Mouse (Mus musculus): ENCODE measurements around the gene Arid1b. TPM values are rescaled to one million over a fixed set of nuclear protein-coding genes. Genes with fewer than 3 reads are reported as not detected.

Arid1b gene
- total and polyA plus RNA-seq, 3 experiments: 6.1 to 12.4 (median 9.7) TPM

GRCm38 (mm10) chr17:5055412-5055811 is 61.3 kb downstream of the Arid1b start:
- Histone ChIP-seq H3K27me3 (replicated peaks) (no peaks in the 10 kb centered on the region), H3K4me3 (replicated peaks in 1 of 3; ENCODE audit: low read depth in 2 of 3, low read length in 2 of 3, poor library complexity in 1 of 3) (no peak overlapping the region), H3K9ac (ENCODE audit: insufficient read depth, low read depth) (no peak overlapping the region), H3K27ac (ENCODE audit: insufficient read depth, low read depth) (no peak overlapping the region), H3K4me2 (ENCODE audit: insufficient read depth, low read depth, poor library complexity, severe bottlenecking) (no peak overlapping the region), H3K79me2 (replicated peaks; ENCODE audit: control insufficient read depth, extremely low read depth, insufficient read depth, poor library complexity, severe bottlenecking) (no peaks in the 10 kb centered on the region), H3K4me1 (ENCODE audit: control insufficient read depth in 1 of 2, insufficient read depth in 2 of 2) (peaks cover 0 to 56% of the 10 kb centered on the region in 2 experiments; a peak in 3 of 4 replicates), H3K9me3 (replicated peaks; ENCODE audit: low read length) (no peaks in the 10 kb centered on the region), H3K36me3 (replicated peaks in 1 of 2; ENCODE audit: control insufficient read depth in 1 of 2, insufficient read depth in 1 of 2, low read length in 1 of 2) (peaks cover 5 to 71% of the 10 kb centered on the region in 2 experiments)
- DNase-seq (ENCODE audit: extremely low read depth): no peak
- dilution Hi-C loops (cut with MboI; ENCODE audit: extremely low pct_ligation_motif_present, extremely low pct_unique_long_range_greater_than_20kb, low sequenced_read_pairs): no loop called here
- no peak for TF ChIP-seq E2F4 (IDR thresholded peaks at IDR 0.05; ENCODE audit: insufficient replicate concordance, low read depth, low read length)
- no peak for TF ChIP-seq TCF12 (IDR thresholded peaks at IDR 0.05; ENCODE audit: low read depth, low read length)
- no peak for TF ChIP-seq ZC3H11A (IDR thresholded peaks at IDR 0.05; ENCODE audit: low read depth, low read length)
- TF ChIP-seq ZNF384 (IDR thresholded peaks at IDR 0.05; ENCODE audit: low read depth, low read length): no peak
- no peak for TF ChIP-seq MYC (IDR thresholded peaks at IDR 0.05; ENCODE audit: low read depth, low read length)
- TF ChIP-seq JUND (conservative IDR thresholded peaks at IDR 0.05; ENCODE audit: low read depth, low read length): no peak
- TF ChIP-seq ZMIZ1 (IDR thresholded peaks at IDR 0.05; ENCODE audit: low read depth, low read length): no peak
- TF ChIP-seq MAFK (IDR thresholded peaks at IDR 0.05; ENCODE audit: insufficient replicate concordance, low read length): no peak
- no peak for TF ChIP-seq POLR2AphosphoS2 (IDR thresholded peaks at IDR 0.05; ENCODE audit: low read depth, low read length)
- TF ChIP-seq RCOR1 (conservative IDR thresholded peaks at IDR 0.05; ENCODE audit: low read depth, low read length): no peak
- TF ChIP-seq TBP (conservative IDR thresholded peaks at IDR 0.05; ENCODE audit: low read depth, low read length): no peak
- in situ Hi-C loops (cut with MboI; ENCODE audit: low pct_ligation_motif_present, low pct_unique_long_range_greater_than_20kb, low sequenced_read_pairs): no loop called here

GRCm38 (mm10) chr17:5056654-5057053 is 62.5 kb downstream of the Arid1b start:
- Histone ChIP-seq H3K9ac (ENCODE audit: insufficient read depth, low read depth) (no peak overlapping the region), H3K27me3 (replicated peaks) (no peaks in the 10 kb centered on the region), H3K9me3 (replicated peaks; ENCODE audit: low read length) (no peaks in the 10 kb centered on the region), H3K4me3 (replicated peaks in 1 of 3; ENCODE audit: low read depth in 2 of 3, low read length in 2 of 3, poor library complexity in 1 of 3) (no peak overlapping the region), H3K36me3 (replicated peaks in 1 of 2; ENCODE audit: control insufficient read depth in 1 of 2, insufficient read depth in 1 of 2, low read length in 1 of 2) (peaks cover 5 to 66% of the 10 kb centered on the region in 2 experiments), H3K79me2 (replicated peaks; ENCODE audit: control insufficient read depth, extremely low read depth, insufficient read depth, poor library complexity, severe bottlenecking) (no peaks in the 10 kb centered on the region), H3K4me2 (ENCODE audit: insufficient read depth, low read depth, poor library complexity, severe bottlenecking) (no peak overlapping the region), H3K27ac (ENCODE audit: insufficient read depth, low read depth) (no peak overlapping the region), H3K4me1 (ENCODE audit: control insufficient read depth in 1 of 2, insufficient read depth in 2 of 2) (peaks cover 0 to 69% of the 10 kb centered on the region in 2 experiments; a peak in 3 of 4 replicates)
- dilution Hi-C loops (cut with MboI; ENCODE audit: extremely low pct_ligation_motif_present, extremely low pct_unique_long_range_greater_than_20kb, low sequenced_read_pairs) (no loop called here), in situ Hi-C loops (cut with MboI; ENCODE audit: low pct_ligation_motif_present, low pct_unique_long_range_greater_than_20kb, low sequenced_read_pairs) (no loop called here)
- TF ChIP-seq ELF1 (IDR thresholded peaks at IDR 0.05; ENCODE audit: low read depth, low read length) (no peak), USF1 (IDR thresholded peaks at IDR 0.05; ENCODE audit: low read depth, low read length) (no peak), GABPA (IDR thresholded peaks at IDR 0.05; ENCODE audit: insufficient replicate concordance, low read depth, low read length) (no peak), TCF12 (IDR thresholded peaks at IDR 0.05; ENCODE audit: low read depth, low read length) (no peak), USF2 (conservative IDR thresholded peaks at IDR 0.05; ENCODE audit: low read depth, low read length) (no peak), HCFC1 (IDR thresholded peaks at IDR 0.05; ENCODE audit: low read depth, low read length) (no peak), POLR2A (IDR thresholded peaks at IDR 0.05; ENCODE audit: low read depth, low read length) (no peak), KAT2A (IDR thresholded peaks at IDR 0.05; ENCODE audit: insufficient replicate concordance, low read length) (no peak)
- no peak for DNase-seq (ENCODE audit: extremely low read depth)

Measured in CH12.LX (cell line).